Mouse (Mus musculus): Measurements from ENCODE around the gene Mbtps1.

Gene Mbtps1

GRCm38 (mm10) chr8:119557821-119558602 lies 523 bp downstream of the Mbtps1 start:
- peak in 1 of 2 experiments; percentile 85 for DNase-seq (ENCODE audit: low spot score in 2 of 2)

DNA sequence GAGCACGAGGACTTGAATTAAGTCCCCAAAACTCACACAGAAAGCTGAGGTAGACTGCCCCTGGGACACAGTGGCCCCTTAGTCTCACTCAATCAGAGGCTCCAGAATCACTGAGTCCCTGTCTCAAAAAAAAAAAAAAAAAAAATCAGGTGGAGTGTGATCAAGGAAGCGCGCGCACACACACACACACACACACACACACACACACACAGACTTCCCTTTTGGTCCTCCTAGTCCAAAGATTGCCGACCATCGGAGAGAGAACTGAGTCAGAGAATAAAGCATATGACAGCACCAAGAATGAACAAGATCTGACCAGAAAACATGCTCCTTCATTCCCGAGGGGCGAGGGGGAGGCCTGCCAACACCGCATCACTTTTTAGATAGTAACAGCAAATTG lies 1.4 kb downstream of the Mbtps1 start:
- no peak for DNase-seq (ENCODE audit: low spot score in 2 of 2)

GRCm38 (mm10) chr8:119555861-119556260 lies 2.7 kb downstream of the Mbtps1 start:
- no peak for DNase-seq (ENCODE audit: low spot score in 2 of 2)

DNA sequence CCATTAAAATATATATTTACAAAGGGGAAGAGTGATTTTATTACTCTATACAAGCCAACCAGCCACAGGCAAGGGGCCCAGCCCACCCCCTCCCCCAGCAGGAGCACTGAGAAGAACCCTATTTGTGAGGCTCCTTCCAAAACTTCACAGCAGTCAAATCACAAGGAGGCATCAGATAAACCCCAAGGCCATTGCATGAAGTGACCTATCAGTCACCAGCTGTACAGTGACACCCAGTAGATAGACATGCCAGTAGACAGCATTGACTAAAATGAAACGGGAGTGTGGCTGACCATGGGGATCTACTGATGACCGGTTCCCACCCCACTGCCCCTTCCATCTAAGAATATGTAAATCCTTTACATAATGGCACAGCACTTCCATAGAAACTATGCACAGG lies 5.6 kb downstream of the Mbtps1 start:
- DNase-seq (ENCODE audit: low spot score in 2 of 2) = no peak

DNA sequence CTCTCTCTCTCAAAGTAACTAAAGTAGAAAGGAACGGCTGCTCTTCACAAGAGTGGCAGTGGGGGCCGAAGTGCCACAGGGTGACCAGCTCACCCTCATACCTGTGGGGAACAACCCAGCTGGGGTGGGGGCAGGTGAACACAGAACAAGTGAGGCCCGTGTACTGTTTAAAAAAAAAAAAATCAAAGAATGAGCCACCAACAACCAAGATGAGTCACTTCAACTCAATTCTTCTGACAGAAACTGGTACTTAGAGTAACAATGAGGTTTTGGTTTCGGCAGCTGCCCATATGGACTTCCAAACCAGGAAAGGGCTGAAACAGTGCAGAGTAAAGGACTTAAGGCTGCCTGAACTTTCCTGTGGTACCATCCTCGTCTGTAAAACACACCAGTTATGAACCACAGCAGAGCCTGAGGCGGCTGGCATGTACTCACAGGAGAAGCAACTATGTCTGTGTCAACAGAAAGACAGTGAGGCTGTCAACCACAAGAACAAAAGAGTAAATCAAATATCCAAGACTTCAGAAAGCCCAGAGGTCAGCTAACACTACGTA lies 9.9 kb downstream of the Mbtps1 start:
- DNase-seq (ENCODE audit: low spot score in 2 of 2) = no peak

DNA sequence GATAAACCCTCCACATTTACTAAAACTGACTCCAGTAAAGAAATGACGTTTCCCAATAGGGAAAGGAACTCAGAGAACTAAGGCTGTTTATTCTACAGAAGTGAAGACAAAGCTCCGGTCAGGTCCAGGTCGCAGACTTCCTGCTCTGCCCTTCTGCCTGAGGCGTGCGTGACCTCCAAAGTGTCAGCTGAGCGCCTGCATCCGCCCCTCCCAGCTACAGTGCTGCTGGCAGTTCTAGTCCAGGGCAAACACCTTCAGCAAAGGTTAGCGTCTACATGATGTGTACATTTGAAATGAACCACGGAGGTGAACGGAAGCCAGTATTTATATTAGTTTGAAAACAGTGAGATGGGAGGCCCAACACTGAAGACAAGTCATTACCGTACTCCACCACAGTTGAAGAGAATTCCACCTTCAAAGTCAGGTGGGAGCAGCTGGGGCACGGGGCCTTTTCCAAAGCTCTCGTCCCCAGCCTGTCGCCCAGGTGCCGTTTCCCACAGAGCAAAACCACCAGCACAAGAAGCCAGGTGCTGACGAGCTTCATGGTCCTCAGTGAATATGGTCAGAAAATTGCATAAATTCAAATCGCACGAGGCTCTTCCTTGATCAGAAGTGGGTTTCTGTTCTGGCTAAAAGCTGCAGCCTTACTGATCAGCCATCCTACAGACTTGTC lies 11.4 kb downstream of the Mbtps1 start:
- DNase-seq (ENCODE audit: low spot score in 2 of 2) = no peak

DNA sequence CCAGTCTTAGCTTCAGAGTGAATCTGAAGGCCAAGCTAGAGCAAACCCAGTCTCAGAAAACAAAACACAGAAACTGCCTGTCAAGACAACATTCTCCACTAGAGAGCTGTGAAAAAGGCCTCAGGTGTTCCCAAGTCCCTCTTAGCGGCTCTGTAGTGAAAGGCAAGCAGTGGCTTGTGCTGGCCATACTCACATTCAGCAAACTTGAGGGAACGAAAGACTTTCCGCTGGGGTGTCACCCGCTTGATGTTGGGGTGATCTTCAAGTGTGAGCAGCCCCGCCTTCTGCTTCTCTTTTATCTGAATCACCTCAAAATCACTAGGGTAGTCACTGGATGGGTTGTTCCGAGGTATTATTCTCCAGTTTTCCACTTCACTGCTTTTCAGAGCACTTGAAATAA lies 12.7 kb downstream of the Mbtps1 start:
- DNase-seq (ENCODE audit: low spot score in 2 of 2) = no peak

DNA sequence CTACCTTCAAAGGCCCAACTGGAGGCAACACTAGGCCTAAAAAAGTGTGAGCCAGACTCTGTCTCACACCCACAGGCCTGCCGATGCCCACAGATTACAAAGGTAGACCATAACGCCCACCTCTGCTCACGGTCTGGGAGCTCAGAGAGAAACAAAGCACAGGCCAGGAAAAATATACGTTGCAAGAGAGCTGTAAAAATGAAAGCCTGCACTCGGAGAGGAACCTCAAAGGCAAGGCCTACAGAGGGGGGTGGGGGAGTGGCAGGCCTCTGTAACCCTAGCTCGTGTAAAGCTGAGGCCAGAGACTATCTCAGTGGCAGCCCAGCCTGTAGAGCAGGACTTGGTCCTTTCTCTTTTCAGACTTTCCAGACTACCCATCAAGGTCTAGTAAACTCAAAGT lies 13.4 kb downstream of the Mbtps1 start:
- no peak for DNase-seq (ENCODE audit: low spot score in 2 of 2)

DNA sequence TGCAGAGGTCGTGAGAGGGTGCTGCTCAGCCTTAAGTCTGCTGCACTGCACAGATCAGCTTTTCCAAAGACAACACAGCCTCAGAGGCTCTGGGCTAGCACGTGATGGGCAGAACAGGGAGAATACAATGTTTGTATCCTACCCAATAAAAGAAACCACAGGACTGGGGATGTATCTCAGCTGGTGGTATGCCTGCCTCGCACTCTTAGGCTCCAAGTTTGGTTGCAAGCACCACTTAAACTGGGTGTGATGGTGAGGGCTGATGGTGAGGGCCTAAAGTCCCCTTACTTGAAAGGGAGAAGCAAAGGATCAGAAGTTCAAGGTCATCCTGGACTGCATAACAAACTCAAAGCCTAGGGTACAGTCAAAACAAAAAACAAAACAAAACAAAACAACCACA lies 13.9 kb downstream of the Mbtps1 start:
- no peak for DNase-seq (ENCODE audit: low spot score in 2 of 2)

DNA sequence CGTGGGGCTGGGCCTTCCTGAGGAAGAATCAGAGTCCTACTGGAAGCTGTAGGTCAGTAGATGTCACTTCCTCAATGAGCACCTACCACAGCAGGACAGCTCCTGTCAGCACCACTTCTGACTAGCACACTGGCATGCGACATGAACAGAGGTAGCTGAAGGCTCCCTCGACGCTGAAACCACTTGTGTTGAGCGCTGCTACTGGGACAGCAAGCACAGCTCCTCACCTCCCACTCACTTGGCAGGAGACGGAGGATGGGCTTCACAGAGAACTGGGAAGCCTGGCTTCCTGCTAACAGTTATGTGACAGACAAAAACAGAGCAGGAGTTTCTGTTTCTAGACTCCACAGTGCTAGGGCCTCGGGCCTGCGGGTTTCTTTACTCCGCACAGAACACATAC lies 26.6 kb downstream of the Mbtps1 start:
- no peak for DNase-seq (ENCODE audit: low spot score in 2 of 2)

- DNase-seq (ENCODE audit: low spot score in 2 of 2) = no peak
Measured at GRCm38 (mm10) chr8:119531397-119531796, 27.1 kb downstream of the Mbtps1 start.

DNA sequence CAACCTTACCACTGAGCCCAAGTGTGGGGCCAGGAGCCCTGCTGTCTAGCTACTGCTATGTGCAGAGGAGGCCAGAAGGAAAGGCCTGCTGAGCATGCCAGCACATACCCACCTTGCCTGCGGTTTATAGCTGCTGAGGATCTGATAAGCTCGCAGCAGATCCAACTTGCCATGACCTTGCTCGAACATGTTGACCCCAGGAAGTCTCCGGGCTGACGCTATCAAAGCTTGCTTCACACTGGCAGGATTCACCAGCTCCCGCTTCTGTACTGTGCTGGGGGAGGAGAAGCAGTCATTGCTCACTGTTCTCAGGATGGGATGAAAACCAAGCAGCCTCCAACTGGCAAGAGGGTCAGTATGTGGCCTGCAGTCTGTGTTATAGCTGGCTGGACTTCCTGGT lies 27.6 kb downstream of the Mbtps1 start:
- DNase-seq (ENCODE audit: low spot score in 2 of 2) = no peak

GRCm38 (mm10) chr8:119528762-119529161 lies 29.8 kb downstream of the Mbtps1 start:
- DNase-seq (ENCODE audit: low spot score in 2 of 2) = no peak

GRCm38 (mm10) chr8:119520102-119520501 lies 38.4 kb downstream of the Mbtps1 start:
- DNase-seq (ENCODE audit: low spot score in 2 of 2) = no peak

- DNase-seq (ENCODE audit: low spot score in 2 of 2) = no peak
Measured at GRCm38 (mm10) chr8:119516674-119517073, 41.9 kb downstream of the Mbtps1 start.

DNA sequence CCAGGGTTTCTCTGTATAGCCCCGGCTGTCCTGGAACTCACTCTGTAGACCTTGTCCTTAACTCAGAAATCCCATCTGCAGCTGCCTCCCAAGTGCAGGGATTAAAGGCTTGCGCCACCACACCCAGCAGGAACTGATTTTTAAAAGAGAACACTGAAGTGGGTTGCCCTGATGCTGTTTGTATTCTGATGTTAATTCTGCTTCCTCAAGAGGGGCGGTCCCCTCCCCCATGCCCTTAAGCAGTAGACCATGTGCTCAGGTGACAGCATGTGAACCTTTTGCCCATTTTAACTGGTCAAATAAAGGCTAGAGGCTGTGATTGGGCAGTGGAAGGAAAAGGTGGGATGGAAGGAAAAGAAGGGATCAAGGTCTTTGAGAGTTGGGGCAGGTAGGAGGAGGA lies 42.8 kb downstream of the Mbtps1 start:
- no peak for DNase-seq (ENCODE audit: low spot score in 2 of 2)

- DNase-seq (ENCODE audit: low spot score in 2 of 2) = no peak
Measured at GRCm38 (mm10) chr8:119514940-119515339, 43.6 kb downstream of the Mbtps1 start.

DNA sequence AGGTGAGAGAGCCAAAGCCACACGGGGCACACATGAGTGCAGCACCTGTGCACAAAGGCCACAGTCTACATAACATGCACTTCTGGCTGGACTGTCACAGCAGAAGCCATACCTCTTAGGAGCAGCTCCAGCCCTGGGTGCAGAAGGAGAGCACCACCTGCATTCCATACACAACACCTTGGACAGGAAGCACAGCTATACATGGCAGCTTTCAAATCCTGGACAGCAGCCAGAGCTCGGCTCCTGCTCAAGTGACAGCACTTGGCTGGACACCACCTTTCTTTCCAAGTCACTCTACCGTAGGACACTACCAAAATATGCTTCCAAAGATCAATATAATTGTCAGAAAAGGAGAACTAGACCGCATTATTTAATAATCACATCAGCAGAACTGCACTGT lies 45.1 kb downstream of the Mbtps1 start:
- DNase-seq (ENCODE audit: low spot score in 2 of 2) = no peak

DNA sequence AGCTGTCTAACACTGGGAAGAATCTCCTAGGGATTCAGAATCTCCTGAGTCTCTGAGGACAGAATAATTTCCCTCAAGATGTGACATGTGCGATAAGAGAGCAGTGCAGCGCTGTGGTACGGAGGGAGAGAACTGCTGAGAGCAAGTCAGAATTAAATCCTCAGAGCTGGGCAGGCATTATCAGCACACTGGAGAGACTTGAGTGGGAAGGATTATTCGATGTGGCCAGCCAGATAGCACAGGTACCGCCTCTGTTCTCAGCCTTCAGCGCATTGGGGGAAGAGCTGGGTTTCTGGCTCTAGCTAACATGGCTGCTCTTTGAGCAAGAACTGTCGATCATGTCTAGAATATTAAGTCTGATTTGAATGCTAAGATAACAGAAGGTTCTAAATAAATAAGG lies 46.8 kb downstream of the Mbtps1 start:
- DNase-seq (ENCODE audit: low spot score in 2 of 2) = no peak

- DNase-seq (ENCODE audit: low spot score in 2 of 2) = no peak
Measured at GRCm38 (mm10) chr8:119510471-119510870, 48.1 kb downstream of the Mbtps1 start.

GRCm38 (mm10) chr8:119506106-119506505 lies 52.4 kb downstream of the Mbtps1 start:
- DNase-seq (ENCODE audit: low spot score in 2 of 2) = no peak

GRCm38 (mm10) chr8:119505488-119505887 lies 53.0 kb downstream of the Mbtps1 start:
- no peak for DNase-seq (ENCODE audit: low spot score in 2 of 2)

DNA sequence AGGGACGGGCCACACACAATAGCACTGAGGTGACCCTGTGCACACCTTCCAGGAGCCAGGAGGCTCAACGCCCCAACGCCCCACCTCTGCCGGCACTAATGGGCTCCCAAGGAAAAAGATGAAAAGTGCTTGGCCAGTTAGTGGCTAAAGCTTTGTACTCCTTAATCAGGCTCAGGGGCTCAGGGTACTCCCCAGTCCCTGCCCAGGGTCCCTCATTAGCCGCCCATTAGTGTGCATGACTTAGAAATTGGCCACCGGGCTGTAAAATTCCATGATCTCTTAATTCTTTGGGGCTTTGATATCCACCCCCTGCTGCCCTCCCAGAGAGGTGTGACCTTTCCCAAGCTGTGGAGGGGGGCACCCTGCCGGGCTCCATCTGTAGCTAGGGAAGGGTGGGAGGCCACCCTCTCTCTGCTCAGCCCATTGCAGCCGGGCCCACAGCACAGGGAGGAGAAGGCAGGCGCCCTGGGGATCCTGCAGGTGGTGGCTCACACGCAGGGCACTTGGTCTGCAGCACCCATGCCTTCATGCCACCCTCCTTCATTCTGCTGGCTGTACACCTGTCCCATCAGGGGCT lies 55.3 kb downstream of the Mbtps1 start:
- DNase-seq (ENCODE audit: low spot score in 2 of 2) = no peak
